Mouse (Mus musculus): Measurements from ENCODE around the gene Aspm. TPM values are rescaled to one million over a fixed set of nuclear protein-coding genes. Genes with fewer than 3 reads are reported as not detected.

Aspm gene
- total RNA-seq, 1 experiment from 2014 or later, result 51.2 TPM

DNA sequence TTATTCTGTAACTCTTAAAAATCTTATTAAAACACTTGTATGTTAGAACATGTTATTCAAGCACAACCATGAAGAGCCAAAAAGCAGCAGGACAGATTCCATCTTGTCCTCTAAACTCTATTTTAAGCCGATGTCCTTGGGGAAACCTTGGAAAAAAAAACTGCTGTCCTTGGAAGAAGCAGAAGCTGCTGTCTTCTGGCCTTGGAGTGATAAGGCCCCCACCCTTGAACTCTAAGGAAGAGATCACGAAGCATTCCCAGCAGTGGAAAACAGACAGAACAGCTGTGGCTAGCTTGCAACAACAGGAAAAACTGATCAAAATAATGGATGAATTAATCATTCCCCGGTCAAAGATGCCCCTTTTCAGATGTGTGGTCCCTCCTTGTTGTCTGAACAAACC is 41.6 kb downstream of the Aspm start:
- ATAC-seq (replicated peaks; ENCODE audit: low read depth, poor library complexity, severe bottlenecking), result no peak

DNA sequence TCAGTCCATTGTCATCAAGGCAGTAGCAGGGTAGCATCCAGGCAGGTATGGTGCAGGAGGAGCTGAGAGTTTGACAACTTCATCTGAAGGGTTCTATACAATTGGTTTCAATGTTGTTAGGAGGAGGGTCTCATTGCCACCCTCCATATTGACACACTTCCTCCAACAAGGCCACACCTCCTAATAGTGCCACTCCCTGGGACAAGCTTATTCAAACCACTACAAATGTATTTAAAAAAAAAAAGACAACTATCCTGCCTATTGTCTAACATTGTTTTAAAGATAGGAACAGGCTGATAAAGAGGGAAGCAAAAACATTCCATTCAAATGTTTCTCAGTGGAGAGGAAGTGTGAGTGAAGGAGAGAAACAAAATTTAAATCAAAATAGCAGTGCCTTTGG is 45.2 kb downstream of the Aspm start:
- no peak for ATAC-seq (replicated peaks; ENCODE audit: low read depth, poor library complexity, severe bottlenecking)

DNA sequence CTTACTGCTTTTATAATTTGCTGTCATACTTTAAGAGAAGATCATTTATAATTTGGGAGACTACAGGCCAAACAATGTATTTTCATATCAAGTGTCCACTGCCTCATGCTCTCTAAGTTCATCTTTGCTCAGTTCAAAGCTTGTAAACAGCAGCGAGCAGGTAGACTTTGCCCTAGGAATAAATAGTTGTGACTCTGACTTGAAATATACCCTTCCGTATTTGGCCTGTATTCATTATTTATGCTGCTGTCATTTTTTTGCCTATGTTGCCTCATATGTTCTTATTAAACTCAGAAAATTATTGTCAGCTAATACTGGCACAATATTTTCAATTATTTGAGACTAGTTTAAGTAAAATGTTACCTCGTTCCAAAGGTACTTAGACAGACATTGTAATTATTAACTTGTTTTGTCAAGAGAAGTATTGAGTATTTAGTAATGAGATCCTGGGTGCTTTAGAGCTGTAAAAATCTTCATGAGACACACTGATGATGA is 46.7 kb downstream of the Aspm start, which contains the start of gene F13b:
Gene F13b (plus strand): TSS at position 445 of the 495 bp plus-strand sequence.
- no peak for ATAC-seq (replicated peaks; ENCODE audit: low read depth, poor library complexity, severe bottlenecking)

DNA sequence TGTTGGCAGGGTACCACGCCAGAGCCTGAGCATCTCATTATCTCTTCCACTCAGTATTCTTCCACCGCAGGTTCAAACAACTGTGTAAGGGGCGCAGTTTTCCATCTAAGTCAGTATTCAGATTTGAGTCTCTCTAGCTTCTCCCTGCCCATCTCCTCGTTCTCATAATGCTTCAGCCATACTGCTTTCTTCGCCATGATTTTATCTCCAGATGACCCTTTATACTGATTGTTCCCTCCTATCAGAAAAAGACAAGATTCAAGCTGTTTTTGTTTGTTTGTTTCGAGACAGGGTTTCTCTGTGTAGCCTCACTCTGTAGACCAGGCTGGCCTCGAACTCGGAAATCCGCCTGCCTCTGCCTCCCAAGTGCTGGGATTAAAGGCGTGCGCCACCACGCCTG is 60.0 kb downstream of the Aspm start:
- ATAC-seq (replicated peaks; ENCODE audit: low read depth, poor library complexity, severe bottlenecking), result no peak

Other genes with a start within 250 kb of the Aspm start
- not detected in 2 replicates for gene Crb1, start 77.7 kb upstream of the Aspm start, total RNA-seq (2017)
- 21.2 and 28.9 TPM in 2 replicates for gene Zbtb41, start 32.5 kb upstream of the Aspm start, total RNA-seq (2017)
- not detected in 2 replicates for gene F13b, start 46.9 kb downstream of the Aspm start, total RNA-seq (2017)
- gene Cfhr1, start 105.5 kb downstream of the Aspm start, total RNA-seq (2017), result not detected in 2 replicates